Mouse (Mus musculus): ENCODE measurements around the gene Tacc3. TPM values are rescaled to one million over a fixed set of nuclear protein-coding genes. Genes with fewer than 3 reads are reported as not detected.
A peak's percentile ranks its signal among the peaks of the same experiment; 100 is the strongest.

Tacc3 gene
- polyA plus RNA-seq, 1 experiment, result 75.1 TPM

- no peak; the same call in 1 of the 2 replicates for TF ChIP-seq POLR2A (IDR thresholded peaks at IDR 0.05; ENCODE audit: low read depth, low read length)
- H3K27ac ChIP-seq (ENCODE audit: insufficient read depth, low read length), result peak overlapping the region; percentile 78
- peaks cover 9% of the 10 kb centered on the region; the same call in 1 of the 2 replicates for H3K4me1 ChIP-seq (ENCODE audit: control insufficient read depth, insufficient read depth, low read length)
- peak overlapping the region; percentile 70 for H3K4me3 ChIP-seq (ENCODE audit: insufficient read depth, low read length)
These were observed 27.9 kb upstream of the Tacc3 start for GRCm38 (mm10) chr5:33630061-33630460.

- Histone ChIP-seq H3K4me1 (ENCODE audit: control insufficient read depth, insufficient read depth, low read length) (0 out of 2 replicates have a peak, but pooled peaks cover 4% of the 10 kb centered on the region), H3K27ac (ENCODE audit: insufficient read depth, low read length) (peak overlapping the region; percentile 78), H3K4me3 (ENCODE audit: insufficient read depth, low read length) (peak overlapping the region; percentile 70; the same call in 1 of the 2 replicates)
- TF ChIP-seq POLR2A (IDR thresholded peaks at IDR 0.05; ENCODE audit: low read depth, low read length) (peak; percentile 56), CTCF (IDR thresholded peaks at IDR 0.05; ENCODE audit: borderline replicate concordance, insufficient read depth, low read length) (no peak)
These were observed 27.3 kb upstream of the Tacc3 start for GRCm38 (mm10) chr5:33630615-33631014.

GRCm38 (mm10) chr5:33632526-33632925, 25.4 kb upstream of the Tacc3 start:
- Histone ChIP-seq H3K27ac (ENCODE audit: insufficient read depth, low read length) (no peak overlapping the region), H3K4me3 (ENCODE audit: insufficient read depth, low read length) (no peak overlapping the region), H3K4me1 (ENCODE audit: control insufficient read depth, insufficient read depth, low read length) (0 out of 2 replicates have a peak, but pooled peaks cover 4% of the 10 kb centered on the region)
- TF ChIP-seq CTCF (IDR thresholded peaks at IDR 0.05; ENCODE audit: borderline replicate concordance, insufficient read depth, low read length) (no peak), POLR2A (IDR thresholded peaks at IDR 0.05; ENCODE audit: low read depth, low read length) (no peak)

GRCm38 (mm10) chr5:33635361-33635760, 22.6 kb upstream of the Tacc3 start:
- Histone ChIP-seq H3K4me1 (ENCODE audit: control insufficient read depth, insufficient read depth, low read length) (0 out of 2 replicates have a peak, but pooled peaks cover 2% of the 10 kb centered on the region), H3K27ac (ENCODE audit: insufficient read depth, low read length) (no peak overlapping the region), H3K4me3 (ENCODE audit: insufficient read depth, low read length) (no peak overlapping the region)
- TF ChIP-seq CTCF (IDR thresholded peaks at IDR 0.05; ENCODE audit: borderline replicate concordance, insufficient read depth, low read length) (no peak), POLR2A (IDR thresholded peaks at IDR 0.05; ENCODE audit: low read depth, low read length) (no peak)

- H3K4me3 ChIP-seq (ENCODE audit: insufficient read depth, low read length), result no peak overlapping the region
- H3K27ac ChIP-seq (ENCODE audit: insufficient read depth, low read length), result no peak overlapping the region
- H3K4me1 ChIP-seq (ENCODE audit: control insufficient read depth, insufficient read depth, low read length), result no peaks in the 10 kb centered on the region
- no peak for TF ChIP-seq POLR2A (IDR thresholded peaks at IDR 0.05; ENCODE audit: low read depth, low read length)
- no peak for TF ChIP-seq CTCF (IDR thresholded peaks at IDR 0.05; ENCODE audit: borderline replicate concordance, insufficient read depth, low read length)
These were observed 20.1 kb upstream of the Tacc3 start for GRCm38 (mm10) chr5:33637606-33638350.

GRCm38 (mm10) chr5:33638826-33639225, 19.1 kb upstream of the Tacc3 start:
- no peak overlapping the region for H3K27ac ChIP-seq (ENCODE audit: insufficient read depth, low read length)
- TF ChIP-seq CTCF (IDR thresholded peaks at IDR 0.05; ENCODE audit: borderline replicate concordance, insufficient read depth, low read length) (no peak), POLR2A (IDR thresholded peaks at IDR 0.05; ENCODE audit: low read depth, low read length) (no peak)
- no peaks in the 10 kb centered on the region for H3K4me1 ChIP-seq (ENCODE audit: control insufficient read depth, insufficient read depth, low read length)
- H3K4me3 ChIP-seq (ENCODE audit: insufficient read depth, low read length), result no peak overlapping the region

GRCm38 (mm10) chr5:33640652-33641051, 17.3 kb upstream of the Tacc3 start:
- H3K27ac ChIP-seq (ENCODE audit: insufficient read depth, low read length), result no peak overlapping the region
- TF ChIP-seq POLR2A (IDR thresholded peaks at IDR 0.05; ENCODE audit: low read depth, low read length), result no peak
- TF ChIP-seq CTCF (IDR thresholded peaks at IDR 0.05; ENCODE audit: borderline replicate concordance, insufficient read depth, low read length), result peak; percentile 20; the same call in 1 of the 2 replicates
- H3K4me1 ChIP-seq (ENCODE audit: control insufficient read depth, insufficient read depth, low read length), result no peaks in the 10 kb centered on the region
- H3K4me3 ChIP-seq (ENCODE audit: insufficient read depth, low read length), result no peak overlapping the region

GRCm38 (mm10) chr5:33651017-33651416, 6.9 kb upstream of the Tacc3 start:
- Histone ChIP-seq H3K27ac (ENCODE audit: insufficient read depth, low read length) (peak overlapping the region; percentile 83; the same call in 1 of the 2 replicates), H3K4me1 (ENCODE audit: control insufficient read depth, insufficient read depth, low read length) (peaks cover 4% of the 10 kb centered on the region; the same call in 1 of the 2 replicates), H3K4me3 (ENCODE audit: insufficient read depth, low read length) (peak overlapping the region; percentile 86)
- no peak for TF ChIP-seq CTCF (IDR thresholded peaks at IDR 0.05; ENCODE audit: borderline replicate concordance, insufficient read depth, low read length)
- no peak for TF ChIP-seq POLR2A (IDR thresholded peaks at IDR 0.05; ENCODE audit: low read depth, low read length)

- Histone ChIP-seq H3K27ac (ENCODE audit: insufficient read depth, low read length) (peak overlapping the region; percentile 83), H3K4me1 (ENCODE audit: control insufficient read depth, insufficient read depth, low read length) (peaks cover 4% of the 10 kb centered on the region; the same call in 1 of the 2 replicates), H3K4me3 (ENCODE audit: insufficient read depth, low read length) (peak overlapping the region; percentile 86)
- TF ChIP-seq CTCF (IDR thresholded peaks at IDR 0.05; ENCODE audit: borderline replicate concordance, insufficient read depth, low read length) (no peak), POLR2A (IDR thresholded peaks at IDR 0.05; ENCODE audit: low read depth, low read length) (no peak)
These were observed 6.4 kb upstream of the Tacc3 start for GRCm38 (mm10) chr5:33651541-33651920.
